Mouse (Mus musculus): Measurements from ENCODE around the gene Hpf1.

The Hpf1 gene

DNA sequence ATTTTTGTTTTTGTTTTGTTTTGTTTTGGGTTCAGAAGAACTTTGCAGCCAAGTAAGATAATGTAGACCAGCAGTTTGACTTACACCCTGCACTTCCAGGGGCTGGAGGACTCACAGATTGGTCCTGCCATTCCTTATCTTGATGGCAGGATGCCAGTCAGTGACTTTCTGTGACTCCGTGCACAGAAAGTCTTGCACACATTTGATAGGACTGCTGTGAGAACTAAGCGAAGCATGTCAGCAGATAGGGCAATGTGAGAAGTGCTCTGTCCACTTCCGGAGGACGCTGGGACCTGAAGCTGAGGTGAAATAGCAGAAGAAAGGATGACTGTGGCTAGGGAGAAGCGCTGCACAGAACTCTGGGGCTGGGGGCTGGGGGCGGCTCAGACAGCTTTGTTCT, 5.7 kb downstream of the Hpf1 start:
- no peak for DNase-seq (ENCODE audit: low spot score)

DNA sequence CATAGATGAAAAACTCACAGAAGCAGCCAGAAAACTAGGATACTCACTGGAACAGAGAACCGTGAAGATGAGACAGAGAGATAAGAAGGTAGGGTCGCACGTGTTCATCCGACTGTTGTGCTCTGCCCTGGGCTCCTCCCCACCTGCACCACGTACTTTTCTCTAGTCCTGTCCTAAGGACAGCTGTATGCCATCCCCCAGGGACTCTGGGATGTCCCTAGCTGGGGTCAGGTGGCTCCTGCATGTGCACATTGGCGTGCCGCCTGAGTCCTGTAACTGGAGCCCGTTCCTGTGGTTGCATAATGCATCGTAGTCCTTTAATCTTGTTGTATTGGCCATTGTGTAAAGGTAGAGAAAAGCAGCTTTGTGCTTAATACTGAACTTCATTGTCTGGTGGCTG, 9.9 kb downstream of the Hpf1 start:
- no peak for DNase-seq (ENCODE audit: low spot score)

- DNase-seq (ENCODE audit: low spot score) = no peak
These were observed 21.9 kb downstream of the Hpf1 start for GRCm38 (mm10) chr8:60912081-60912480.

GRCm38 (mm10) chr8:60912554-60912953, 22.3 kb downstream of the Hpf1 start:
- DNase-seq (ENCODE audit: low spot score) = no peak

- no peak for DNase-seq (ENCODE audit: low spot score)
These were observed 28.9 kb downstream of the Hpf1 start for GRCm38 (mm10) chr8:60919069-60919468.

DNA sequence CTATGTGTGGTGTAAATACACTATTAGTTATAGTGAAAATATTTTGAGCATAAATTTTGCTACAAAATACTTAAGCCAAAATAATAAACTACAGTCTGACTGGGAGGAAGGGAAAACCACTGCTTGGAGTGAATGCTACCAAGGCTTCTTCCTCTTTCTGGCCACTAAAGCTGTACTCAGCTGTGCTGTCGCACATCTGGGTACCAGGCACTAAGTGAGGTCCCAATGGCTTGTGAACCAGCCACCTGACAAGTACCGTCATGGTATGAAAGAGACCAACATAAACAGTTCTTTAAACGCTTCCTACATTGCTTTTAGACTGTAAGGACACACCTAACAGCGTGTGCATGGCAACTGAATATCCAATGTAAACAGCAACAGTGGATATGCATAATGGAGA, 30.0 kb downstream of the Hpf1 start:
- DNase-seq (ENCODE audit: low spot score) = no peak

- DNase-seq (ENCODE audit: low spot score) = no peak
These were observed 43.4 kb downstream of the Hpf1 start for GRCm38 (mm10) chr8:60933617-60934016.

DNA sequence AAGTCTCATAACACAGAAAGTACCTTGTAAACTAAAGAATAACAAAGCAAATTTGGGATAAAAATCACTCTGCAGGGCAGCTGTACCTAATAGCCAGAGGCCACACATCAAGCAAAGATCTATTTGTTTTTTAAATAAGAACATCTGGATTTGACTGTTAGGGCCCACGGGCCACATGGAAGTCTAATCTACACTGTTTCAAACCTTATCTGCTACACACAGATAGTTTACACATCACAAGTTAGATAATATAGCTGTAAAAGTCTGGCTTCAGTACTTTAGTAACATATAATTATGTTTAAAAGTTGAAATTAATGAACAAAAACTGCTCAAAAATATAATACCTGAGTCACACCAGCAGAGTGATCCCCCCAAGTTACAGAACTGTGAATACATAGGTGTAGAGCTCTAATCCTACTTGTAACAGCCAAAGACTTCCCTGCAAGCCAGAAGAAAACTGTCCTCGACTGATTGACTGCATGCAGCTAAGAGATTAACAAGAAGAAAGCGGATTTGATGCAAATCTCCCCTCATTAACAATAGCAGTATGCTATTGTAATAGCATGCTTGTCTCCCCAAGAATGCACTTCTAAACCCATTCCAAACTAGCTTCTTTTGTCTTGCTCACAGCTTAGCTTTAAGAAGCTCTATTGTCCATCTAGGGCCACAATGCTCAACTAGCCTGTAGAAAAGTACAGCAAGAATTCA, 48.7 kb downstream of the Hpf1 start:
- DNase-seq (ENCODE audit: low spot score) = no peak

DNA sequence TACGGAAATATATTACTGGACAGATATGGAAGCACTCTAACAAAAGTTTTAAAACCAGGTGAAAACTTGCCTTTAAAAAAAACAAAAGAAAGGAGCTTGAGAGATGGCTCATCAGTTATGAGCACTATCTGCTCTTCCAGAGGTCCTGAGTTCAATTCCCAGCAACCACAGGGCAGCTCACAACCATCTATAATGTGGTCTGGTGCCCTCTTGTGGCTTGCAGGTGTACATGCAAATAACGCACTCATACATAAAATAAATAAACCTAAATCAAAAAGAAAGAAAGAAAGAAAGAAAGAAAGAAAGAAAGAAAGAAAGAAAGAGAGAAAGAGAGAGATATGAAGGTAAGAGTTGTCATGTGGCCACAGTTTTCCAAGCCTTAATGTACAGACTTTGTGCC, 52.6 kb downstream of the Hpf1 start:
- no peak for DNase-seq (ENCODE audit: low spot score)

DNA sequence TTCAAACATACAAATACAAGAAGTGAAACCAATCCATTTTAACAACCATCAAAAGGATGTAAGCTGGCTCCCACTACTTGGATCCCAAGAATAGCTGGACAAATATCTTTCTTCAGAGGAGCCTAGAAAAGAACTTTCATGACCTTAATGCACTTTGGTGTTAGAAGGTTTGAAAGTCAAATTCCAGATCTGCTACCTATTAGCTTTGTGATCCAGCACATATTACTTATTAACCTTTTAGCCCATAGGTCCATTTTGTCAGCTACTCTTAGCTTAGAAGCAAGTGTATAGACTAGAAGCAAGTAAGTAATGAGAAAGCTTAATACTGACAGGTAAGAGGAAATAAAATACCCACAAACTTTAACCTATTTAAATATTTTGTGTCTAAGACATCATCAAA, 57.3 kb downstream of the Hpf1 start:
- no peak for DNase-seq (ENCODE audit: low spot score)

DNA sequence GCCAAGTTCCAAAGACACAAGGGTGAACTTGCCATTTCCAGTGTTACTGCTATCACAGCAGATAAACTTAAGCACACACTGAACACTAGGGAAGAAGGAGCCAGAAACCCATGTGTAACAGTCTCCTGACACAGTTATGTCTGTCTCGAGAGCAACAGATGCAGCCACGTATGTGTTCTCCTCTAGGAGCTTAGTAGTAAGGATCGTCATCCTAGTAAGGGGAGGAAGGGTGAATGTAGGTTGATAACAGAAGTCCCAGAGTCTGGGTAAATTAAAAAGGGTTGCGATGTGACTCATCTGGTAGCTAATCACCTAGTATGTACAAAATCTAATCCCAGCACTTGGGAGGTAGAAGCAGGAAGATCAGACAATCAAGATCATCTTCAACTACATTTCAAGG, 59.6 kb downstream of the Hpf1 start:
- no peak for DNase-seq (ENCODE audit: low spot score)

- no peak for DNase-seq (ENCODE audit: low spot score)
These were observed 61.1 kb downstream of the Hpf1 start for GRCm38 (mm10) chr8:60951271-60951670.

DNA sequence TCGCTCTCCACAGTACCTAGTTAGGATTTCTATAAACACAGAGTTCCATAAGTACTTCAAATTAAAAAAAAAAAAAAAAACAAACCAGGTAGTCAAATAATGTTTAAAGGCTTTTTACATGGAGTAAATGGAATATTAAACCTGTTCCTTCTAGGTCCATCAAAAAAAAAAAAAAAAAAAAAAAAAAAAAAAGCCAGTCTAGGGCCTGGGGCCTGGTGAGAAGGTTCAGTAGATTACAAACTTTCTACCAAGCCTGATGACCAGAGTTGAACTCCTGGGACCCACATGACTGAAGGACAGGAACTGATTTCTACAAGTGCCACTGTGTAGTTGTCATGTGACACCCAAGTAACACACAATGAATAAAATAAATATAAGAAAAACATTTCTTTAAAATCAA, 61.5 kb downstream of the Hpf1 start:
- no peak for DNase-seq (ENCODE audit: low spot score)

GRCm38 (mm10) chr8:60952803-60953202, 62.6 kb downstream of the Hpf1 start:
- DNase-seq (ENCODE audit: low spot score) = no peak

GRCm38 (mm10) chr8:60954281-60955014, 64.2 kb downstream of the Hpf1 start:
- peak; percentile 79 for DNase-seq (ENCODE audit: low spot score)

- no peak for DNase-seq (ENCODE audit: low spot score)
These were observed 66.6 kb downstream of the Hpf1 start for GRCm38 (mm10) chr8:60956847-60957246.

Measured in ovary, adult 18-20 months (tissue).